Mouse (Mus musculus) lung, postnatal 0 days (tissue): Measurements from ENCODE around the gene 4933417A18Rik.

Source experiments
- CTCF ChIP-seq: IDR thresholded peaks from 2 replicates; pipeline ENCODE4 v1.5.1; 2016; ENCODE audit warnings: antibody characterized with exemption, mild to moderate bottlenecking
- EP300 ChIP-seq: IDR thresholded peaks from 2 replicates; pipeline ENCODE4 v1.6.1; 2016; ENCODE audit warnings: antibody characterized with exemption, mild to moderate bottlenecking, control low read depth

DNA sequence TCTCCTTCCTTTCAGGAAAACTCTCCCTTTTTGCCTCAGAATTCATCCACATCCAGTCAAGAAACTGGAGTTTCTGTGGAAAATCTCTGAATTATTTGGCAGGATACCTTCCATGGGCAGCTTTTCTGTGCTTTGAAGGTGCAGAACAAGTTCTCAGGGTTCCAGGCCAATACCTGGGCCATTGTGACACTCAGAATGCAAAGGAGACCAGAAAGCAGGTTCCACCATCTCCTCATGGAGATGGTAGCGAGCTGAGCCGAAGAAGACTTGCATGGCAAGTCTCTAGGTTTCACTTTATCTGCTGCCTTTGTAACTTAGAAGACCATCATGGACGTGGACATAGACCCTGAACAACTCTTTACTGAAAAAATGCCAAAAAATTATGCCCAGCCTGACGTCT lies at the start of gene 4933417A18Rik, which contains the start of gene Fam217a:
- TF ChIP-seq CTCF (no peak), EP300 (no peak)
